Mouse (Mus musculus) ES-E14 (cell line): ENCODE measurements around the gene Dst. TPM values are rescaled to one million over a fixed set of nuclear protein-coding genes. Genes with fewer than 3 reads are reported as not detected.

ENCODE experiments used
- DNase-seq: peaks from one replicate; pipeline ENCODE4 v3.0.0-alpha.2; 2013; ENCODE audit warnings: low read depth, low spot score
- H3K27ac ChIP-seq: 2 replicates; pipeline ENCODE4 v1.5.1; 2012; ENCODE audit warnings: low read depth, mild to moderate bottlenecking, low read length, moderate library complexity, mixed read lengths; ENCODE audit not compliant: poor library complexity, insufficient read depth, severe bottlenecking
- H3K36me3 ChIP-seq: 2 replicates; pipeline ENCODE4 v1.6.1; 2012; ENCODE audit warnings: mild to moderate bottlenecking, low read length, moderate library complexity, mixed read lengths; ENCODE audit not compliant: control insufficient read depth, poor library complexity, insufficient read depth, severe bottlenecking
- H3K4me1 ChIP-seq, 2 experiments: fragments of 150-350 bp in 1 of 2; sonication (generic) in 1 of 2; 2 replicates each; pipeline ENCODE4 v1.6.1; 2012; ENCODE audit warnings: low read length in 2 of 2, mild to moderate bottlenecking in 1 of 2, mixed read lengths in 1 of 2; ENCODE audit not compliant: control insufficient read depth in 2 of 2, insufficient read depth in 2 of 2, poor library complexity in 1 of 2
- H3K4me3 ChIP-seq, 2 experiments: fragments of 150-350 bp in 1 of 2; sonication (generic) in 1 of 2; 2 replicates each; pipeline ENCODE4 v1.5.1; 2012; ENCODE audit warnings: low read length in 2 of 2, low read depth in 1 of 2, mild to moderate bottlenecking in 1 of 2, mixed read lengths in 1 of 2; ENCODE audit not compliant: insufficient read depth in 1 of 2, poor library complexity in 1 of 2, severe bottlenecking in 1 of 2
- H3K9ac ChIP-seq: 2 replicates; pipeline ENCODE4 v1.6.1; 2012; ENCODE audit warnings: low read depth, mild to moderate bottlenecking, low read length, mixed read lengths; ENCODE audit not compliant: poor library complexity, insufficient read depth, severe bottlenecking
- H3K9me3 ChIP-seq: fragments of 150-350 bp; sonication (generic); 2 replicates; pipeline ENCODE4 v1.6.1; 2012; ENCODE audit warnings: low read depth, mild to moderate bottlenecking, low read length; ENCODE audit not compliant: control insufficient read depth, insufficient read depth
- CHD2 ChIP-seq: IDR thresholded peaks from 2 replicates; pipeline ENCODE4 v1.6.1; 2014; ENCODE audit warnings: mild to moderate bottlenecking, low read depth, low read length, inconsistent platforms
- HCFC1 ChIP-seq: IDR thresholded peaks from 2 replicates; pipeline ENCODE4 v1.6.1; 2012; ENCODE audit warnings: low read length, inconsistent platforms, borderline replicate concordance; ENCODE audit not compliant: insufficient read depth
- MAFK ChIP-seq: IDR thresholded peaks from 2 replicates; pipeline ENCODE4 v1.6.1; 2014; ENCODE audit warnings: mild to moderate bottlenecking, low read depth, low read length, inconsistent platforms; ENCODE audit not compliant: insufficient read depth
- ZC3H11A ChIP-seq: IDR thresholded peaks from 2 replicates; pipeline ENCODE4 v1.6.1; 2012; ENCODE audit warnings: low read depth, mild to moderate bottlenecking, inconsistent platforms, low read length, borderline replicate concordance
- ZNF384 ChIP-seq: IDR thresholded peaks from 2 replicates; pipeline ENCODE4 v1.6.1; 2012; ENCODE audit warnings: low read depth, low read length, inconsistent platforms
- in situ Hi-C, 2 experiments: fragments of 600-800 bp; cut with MboI; formaldehyde crosslinking; loops; one replicate each; pipeline ENCODE4 v1.15.1; 2025; ENCODE audit warnings: low sequenced_read_pairs in 2 of 2, inconsistent platforms in 1 of 2; ENCODE audit not compliant: unreplicated experiment in 2 of 2
- total RNA-seq: library from RNA; depleted of rRNA; stranded (reverse); fragments of 300-350 nt; gene quantifications from 2 replicates; pipeline ENCODE4 v1.2.3, GENCODE M21; 2012

Gene Dst
- total RNA-seq, 1 experiment: 186 TPM

DNA sequence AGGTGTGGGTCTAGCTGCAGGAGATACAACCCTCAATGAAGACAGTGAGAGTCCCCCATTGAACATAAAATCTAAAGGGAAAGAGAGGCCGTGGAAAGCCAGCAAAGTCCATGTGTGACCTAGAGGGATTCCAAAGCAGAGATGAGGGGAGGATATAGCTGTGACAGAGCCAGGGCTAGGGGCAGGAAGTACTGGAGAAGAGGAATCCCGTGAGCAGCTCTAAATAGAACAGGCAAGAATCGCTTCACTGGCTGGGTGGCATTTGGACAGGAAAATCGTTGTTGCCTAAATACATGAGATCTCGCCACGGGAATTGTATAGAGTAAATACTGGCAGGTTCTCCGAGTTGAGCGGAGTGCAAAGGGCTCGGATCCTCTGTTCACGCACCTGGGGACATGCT is 336.7 kb downstream of the Dst start:
- no peak for DNase-seq
- H3K4me3 ChIP-seq: no peak overlapping the region
- H3K9ac ChIP-seq: no peak overlapping the region
- TF ChIP-seq MAFK: no peak
- no peak for TF ChIP-seq ZNF384
- no peak for TF ChIP-seq CHD2
- no peak for TF ChIP-seq HCFC1
- TF ChIP-seq ZC3H11A: no peak
- H3K9me3 ChIP-seq: no peaks in the 10 kb centered on the region
- no peak overlapping the region for H3K27ac ChIP-seq
- no peaks in the 10 kb centered on the region for H3K4me1 ChIP-seq
- in situ Hi-C loops: no loop called here
- peaks cover 28% of the 10 kb centered on the region for H3K36me3 ChIP-seq

- Histone ChIP-seq H3K27ac (no peak overlapping the region), H3K9me3 (no peaks in the 10 kb centered on the region), H3K4me1 (no peaks in the 10 kb centered on the region), H3K4me3 (no peak overlapping the region), H3K9ac (no peak overlapping the region), H3K36me3 (peaks cover 30% of the 10 kb centered on the region)
- in situ Hi-C loops: no loop called here
- TF ChIP-seq HCFC1: no peak
- TF ChIP-seq ZC3H11A: no peak
- TF ChIP-seq CHD2: no peak
- no peak for TF ChIP-seq ZNF384
- TF ChIP-seq MAFK: no peak
- DNase-seq: no peak
These were observed 338.1 kb downstream of the Dst start for GRCm38 (mm10) chr1:34245951-34246641.

DNA sequence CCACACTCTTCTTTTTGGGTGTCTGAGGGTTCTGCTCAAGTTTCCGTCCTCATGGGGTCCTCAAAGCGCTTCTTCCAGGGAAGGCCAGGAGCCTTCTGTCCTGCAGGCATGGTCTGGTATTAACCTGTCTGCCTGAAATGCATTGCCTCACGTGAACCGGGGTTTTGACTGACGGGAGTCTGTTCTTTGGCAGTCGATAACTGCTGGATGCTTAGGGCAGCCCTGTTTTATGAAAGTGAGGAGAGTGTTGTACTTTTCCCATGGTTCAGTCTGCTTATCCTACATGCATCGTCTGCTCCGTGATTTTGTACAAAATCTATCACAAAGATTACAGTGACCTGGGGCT is 338.6 kb downstream of the Dst start:
- Histone ChIP-seq H3K36me3 (peaks cover 30% of the 10 kb centered on the region), H3K4me1 (no peaks in the 10 kb centered on the region), H3K9me3 (no peaks in the 10 kb centered on the region), H3K9ac (no peak overlapping the region), H3K4me3 (no peak overlapping the region), H3K27ac (no peak overlapping the region)
- in situ Hi-C loops: no loop called here
- DNase-seq: no peak
- TF ChIP-seq ZC3H11A (no peak), CHD2 (no peak), MAFK (no peak), ZNF384 (no peak), HCFC1 (no peak)

- Histone ChIP-seq H3K9ac (no peak overlapping the region), H3K4me1 (no peaks in the 10 kb centered on the region), H3K36me3 (peaks cover 41% of the 10 kb centered on the region), H3K27ac (no peak overlapping the region), H3K4me3 (no peak overlapping the region), H3K9me3 (no peaks in the 10 kb centered on the region)
- no peak for DNase-seq
- in situ Hi-C loops: no loop called here
- TF ChIP-seq MAFK (peak; percentile 74), HCFC1 (no peak)
These were observed 343.1 kb downstream of the Dst start for GRCm38 (mm10) chr1:34251137-34251536.

DNA sequence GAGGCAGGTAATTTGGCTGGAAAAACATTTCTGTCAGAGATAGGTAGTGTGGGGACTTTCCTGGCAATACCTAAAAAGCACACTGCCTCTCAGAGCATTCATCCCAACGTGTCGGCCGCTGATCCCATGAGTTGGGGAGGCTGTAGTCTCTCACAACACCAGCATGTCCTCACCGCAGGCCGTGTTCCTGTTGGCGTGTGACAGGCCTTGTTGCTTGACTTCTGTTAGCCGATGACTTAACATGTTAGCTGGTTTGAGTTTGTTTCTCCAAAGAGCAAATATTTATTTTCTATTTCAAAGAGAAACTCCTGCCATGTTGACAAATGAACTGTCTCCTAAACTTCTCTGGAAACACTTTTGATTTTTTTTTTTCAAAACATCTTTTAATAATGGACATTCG is 344.2 kb downstream of the Dst start:
- Histone ChIP-seq H3K9ac (no peak overlapping the region), H3K4me3 (no peak overlapping the region), H3K9me3 (no peaks in the 10 kb centered on the region), H3K27ac (no peak overlapping the region), H3K4me1 (no peaks in the 10 kb centered on the region), H3K36me3 (peaks cover 39% of the 10 kb centered on the region)
- no peak for TF ChIP-seq CHD2
- no peak for TF ChIP-seq MAFK
- no peak for TF ChIP-seq ZNF384
- TF ChIP-seq HCFC1: no peak
- no peak for TF ChIP-seq ZC3H11A
- in situ Hi-C loops: no loop called here
- no peak for DNase-seq
